Mouse (Mus musculus): ENCODE measurements at regions not wholly inside any gene's neighbourhood (a gene's known extent, or its start where the extent isn't known, plus 50 kb on each side); places are given as distances from the start of the nearest gene placed in this dataset.

GRCm38 (mm10) chr4:5206394-5207099 lies 413.4 kb upstream of the Impad1 start:
- H3K27me3 ChIP-seq (ENCODE audit: insufficient read depth, low read length), result no peaks in the 10 kb centered on the region
- TF ChIP-seq CTCF (conservative IDR thresholded peaks at IDR 0.05; ENCODE audit: low read length), result no peak
- no peak for TF ChIP-seq POU5F1 (IDR thresholded peaks at IDR 0.05; ENCODE audit: borderline replicate concordance, low read length)
- no peak for TF ChIP-seq NANOG (IDR thresholded peaks at IDR 0.05; ENCODE audit: borderline replicate concordance, low read length)

GRCm38 (mm10) chr4:5205328-5206208 lies 412.4 kb upstream of the Impad1 start:
- H3K27me3 ChIP-seq (ENCODE audit: insufficient read depth, low read length), result no peaks in the 10 kb centered on the region
- TF ChIP-seq NANOG (IDR thresholded peaks at IDR 0.05; ENCODE audit: borderline replicate concordance, low read length), result no peak
- TF ChIP-seq POU5F1 (IDR thresholded peaks at IDR 0.05; ENCODE audit: borderline replicate concordance, low read length), result no peak
- no peak for TF ChIP-seq CTCF (conservative IDR thresholded peaks at IDR 0.05; ENCODE audit: low read length)
- peaks cover 33% of the 10 kb centered on the region for H3K9me3 ChIP-seq (ENCODE audit: low read length)
- no peaks in the 10 kb centered on the region for H3K36me3 ChIP-seq (ENCODE audit: insufficient read depth, low read length)
- H3K4me1 ChIP-seq (replicated peaks; ENCODE audit: low read depth, low read length), result no peaks in the 10 kb centered on the region
- H3K4me3 ChIP-seq (replicated peaks; ENCODE audit: low read length), result no peak overlapping the region

More at GRCm38 (mm10) chr4:5206394-5207099, 413.4 kb upstream of the Impad1 start:
- Histone ChIP-seq H3K4me1 (replicated peaks; ENCODE audit: low read depth, low read length) (no peaks in the 10 kb centered on the region), H3K36me3 (ENCODE audit: insufficient read depth, low read length) (no peaks in the 10 kb centered on the region), H3K4me3 (replicated peaks; ENCODE audit: low read length) (no peak overlapping the region), H3K9me3 (ENCODE audit: low read length) (peaks cover 43% of the 10 kb centered on the region)

- no peaks in the 10 kb centered on the region for H3K4me1 ChIP-seq (replicated peaks; ENCODE audit: low read depth, low read length)
- H3K4me3 ChIP-seq (replicated peaks; ENCODE audit: low read length), result no peak overlapping the region
- no peaks in the 10 kb centered on the region for H3K27me3 ChIP-seq (ENCODE audit: insufficient read depth, low read length)
- TF ChIP-seq CTCF (conservative IDR thresholded peaks at IDR 0.05; ENCODE audit: low read length) (no peak), NANOG (IDR thresholded peaks at IDR 0.05; ENCODE audit: borderline replicate concordance, low read length) (no peak)
- peaks cover 65% of the 10 kb centered on the region for H3K9me3 ChIP-seq (ENCODE audit: low read length)
- no peaks in the 10 kb centered on the region for H3K36me3 ChIP-seq (ENCODE audit: insufficient read depth, low read length)
These were observed 401.1 kb upstream of the Impad1 start for GRCm38 (mm10) chr4:5194272-5194671.

DNA sequence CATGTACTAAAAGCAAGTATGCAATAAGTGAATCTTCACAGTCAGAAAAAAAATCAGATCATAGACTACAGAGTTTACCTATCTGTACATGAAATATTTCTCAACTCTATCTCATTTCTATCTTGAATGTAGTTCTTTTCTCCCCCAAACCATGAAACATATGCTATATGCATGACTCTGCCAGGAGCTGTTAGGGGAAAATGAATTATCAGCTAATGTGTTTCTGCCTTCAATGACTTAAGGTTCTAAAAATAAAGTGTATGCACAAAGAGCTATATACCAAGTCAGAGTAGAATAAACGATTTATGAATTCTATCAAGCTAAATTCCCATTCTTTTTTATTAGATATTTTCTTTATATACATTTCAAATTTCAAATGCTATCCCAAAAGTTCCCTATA lies 388.4 kb upstream of the Impad1 start:
- no peaks in the 10 kb centered on the region for H3K27me3 ChIP-seq (ENCODE audit: insufficient read depth, low read length)
- H3K4me3 ChIP-seq (replicated peaks; ENCODE audit: low read length), result no peak overlapping the region
- H3K36me3 ChIP-seq (ENCODE audit: insufficient read depth, low read length), result no peaks in the 10 kb centered on the region
- peaks cover 77% of the 10 kb centered on the region for H3K9me3 ChIP-seq (ENCODE audit: low read length)
- H3K4me1 ChIP-seq (replicated peaks; ENCODE audit: low read depth, low read length), result no peaks in the 10 kb centered on the region
- TF ChIP-seq NANOG (IDR thresholded peaks at IDR 0.05; ENCODE audit: borderline replicate concordance, low read length) (no peak), CTCF (conservative IDR thresholded peaks at IDR 0.05; ENCODE audit: low read length) (no peak), POU5F1 (IDR thresholded peaks at IDR 0.05; ENCODE audit: borderline replicate concordance, low read length) (no peak)

DNA sequence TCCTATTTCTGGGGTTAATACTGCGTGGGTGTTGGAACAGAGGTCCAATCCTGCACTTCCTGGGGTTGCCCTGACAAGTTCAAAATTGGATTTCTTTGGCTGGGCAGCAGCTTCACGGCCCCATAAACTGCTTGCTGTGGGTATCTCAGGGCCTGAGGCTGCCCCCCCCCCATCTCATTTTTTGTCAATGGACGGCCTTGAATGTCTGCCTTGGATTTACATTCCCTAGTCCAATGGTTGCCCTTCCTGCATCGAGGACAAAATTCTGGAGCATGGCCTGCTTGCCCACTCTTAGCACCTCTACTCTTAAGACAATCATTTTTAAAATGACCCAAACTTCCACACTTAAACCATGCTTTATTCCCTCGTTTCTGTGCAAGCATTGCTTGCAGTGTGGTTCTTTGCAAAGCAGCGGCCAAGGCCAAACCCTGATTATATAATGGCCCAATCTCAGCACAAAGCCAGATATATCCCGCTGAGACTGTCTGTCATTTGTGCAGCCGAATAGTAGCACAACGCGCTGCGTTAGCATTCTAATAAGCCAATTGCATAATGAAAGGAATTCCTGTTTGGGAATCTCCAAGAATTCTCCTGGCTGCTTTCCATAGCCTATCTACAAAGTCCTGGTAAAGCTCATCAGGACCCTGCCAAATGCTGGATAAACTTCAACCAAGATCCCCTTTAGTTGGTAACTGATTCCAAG lies 386.0 kb upstream of the Impad1 start:
- peaks cover 83% of the 10 kb centered on the region for H3K9me3 ChIP-seq (ENCODE audit: low read length)
- no peak for TF ChIP-seq CTCF (conservative IDR thresholded peaks at IDR 0.05; ENCODE audit: low read length)
- no peak for TF ChIP-seq POU5F1 (IDR thresholded peaks at IDR 0.05; ENCODE audit: borderline replicate concordance, low read length)
- TF ChIP-seq NANOG (IDR thresholded peaks at IDR 0.05; ENCODE audit: borderline replicate concordance, low read length), result no peak
- H3K36me3 ChIP-seq (ENCODE audit: insufficient read depth, low read length), result no peaks in the 10 kb centered on the region
- H3K4me1 ChIP-seq (replicated peaks; ENCODE audit: low read depth, low read length), result no peaks in the 10 kb centered on the region
- no peaks in the 10 kb centered on the region for H3K27me3 ChIP-seq (ENCODE audit: insufficient read depth, low read length)
- H3K4me3 ChIP-seq (replicated peaks; ENCODE audit: low read length), result no peak overlapping the region

GRCm38 (mm10) chr4:5165263-5165662 lies 372.1 kb upstream of the Impad1 start:
- no peaks in the 10 kb centered on the region for H3K4me1 ChIP-seq (replicated peaks; ENCODE audit: low read depth, low read length)
- no peaks in the 10 kb centered on the region for H3K27me3 ChIP-seq (ENCODE audit: insufficient read depth, low read length)
- TF ChIP-seq NANOG (IDR thresholded peaks at IDR 0.05; ENCODE audit: borderline replicate concordance, low read length) (no peak), CTCF (conservative IDR thresholded peaks at IDR 0.05; ENCODE audit: low read length) (no peak), POU5F1 (IDR thresholded peaks at IDR 0.05; ENCODE audit: borderline replicate concordance, low read length) (no peak)
- no peak overlapping the region for H3K4me3 ChIP-seq (replicated peaks; ENCODE audit: low read length)
- 0 out of 2 replicates have a peak, but pooled peaks cover 3% of the 10 kb centered on the region for H3K9me3 ChIP-seq (ENCODE audit: low read length)
- no peaks in the 10 kb centered on the region for H3K36me3 ChIP-seq (ENCODE audit: insufficient read depth, low read length)

GRCm38 (mm10) chr4:5160931-5161330 lies 367.8 kb upstream of the Impad1 start:
- Histone ChIP-seq H3K36me3 (ENCODE audit: insufficient read depth, low read length) (no peaks in the 10 kb centered on the region), H3K4me3 (replicated peaks; ENCODE audit: low read length) (no peak overlapping the region)
- TF ChIP-seq NANOG (IDR thresholded peaks at IDR 0.05; ENCODE audit: borderline replicate concordance, low read length) (no peak), POU5F1 (IDR thresholded peaks at IDR 0.05; ENCODE audit: borderline replicate concordance, low read length) (no peak), CTCF (conservative IDR thresholded peaks at IDR 0.05; ENCODE audit: low read length) (no peak)

GRCm38 (mm10) chr4:5130726-5131125 lies 337.6 kb upstream of the Impad1 start:
- Histone ChIP-seq H3K4me1 (replicated peaks; ENCODE audit: low read depth, low read length) (no peaks in the 10 kb centered on the region), H3K9me3 (ENCODE audit: low read length) (no peaks in the 10 kb centered on the region; the same call in 1 of the 2 replicates), H3K4me3 (replicated peaks; ENCODE audit: low read length) (no peak overlapping the region), H3K36me3 (ENCODE audit: insufficient read depth, low read length) (no peaks in the 10 kb centered on the region), H3K27me3 (ENCODE audit: insufficient read depth, low read length) (no peaks in the 10 kb centered on the region)
- TF ChIP-seq CTCF (conservative IDR thresholded peaks at IDR 0.05; ENCODE audit: low read length) (no peak), POU5F1 (IDR thresholded peaks at IDR 0.05; ENCODE audit: borderline replicate concordance, low read length) (no peak), NANOG (IDR thresholded peaks at IDR 0.05; ENCODE audit: borderline replicate concordance, low read length) (no peak)

More at GRCm38 (mm10) chr4:5160931-5161330, 367.8 kb upstream of the Impad1 start:
- H3K4me1 ChIP-seq (replicated peaks; ENCODE audit: low read depth, low read length), result no peaks in the 10 kb centered on the region
- no peaks in the 10 kb centered on the region for H3K27me3 ChIP-seq (ENCODE audit: insufficient read depth, low read length)
- H3K9me3 ChIP-seq (ENCODE audit: low read length), result peaks cover 20% of the 10 kb centered on the region

Data from E14TG2a.4 (cell line).